Mouse (Mus musculus): ENCODE measurements at regions not wholly inside any gene's neighbourhood (a gene's known extent, or its start where the extent isn't known, plus 50 kb on each side); places are given as distances from the start of the nearest gene placed in this dataset.

- no peak overlapping the region for H3K27ac ChIP-seq
- H3K27me3 ChIP-seq = no peaks in the 10 kb centered on the region
- H3K9ac ChIP-seq = no peak overlapping the region
- H3K9me3 ChIP-seq (replicated peaks) = no peaks in the 10 kb centered on the region
- no peak overlapping the region for H3K4me2 ChIP-seq
- 2% methylated on average over 1 of the region's 1 CpGs for WGBS
- H3K36me3 ChIP-seq (ENCODE audit: poor library complexity, severe bottlenecking) = no peaks in the 10 kb centered on the region
- ATAC-seq = no peak
- H3K4me1 ChIP-seq = no peaks in the 10 kb centered on the region
- H3K4me3 ChIP-seq = no peak overlapping the region
These were observed 444.2 kb downstream of the Trim52 start for GRCm38 (mm10) chr14:106550150-106550549.

GRCm38 (mm10) chr14:106579281-106579680, 473.3 kb downstream of the Trim52 start:
- WGBS = 73% methylated on average over 2 of the region's 2 CpGs
- ATAC-seq = no peak
- no peak overlapping the region for H3K9ac ChIP-seq
- H3K4me1 ChIP-seq = no peaks in the 10 kb centered on the region
- no peaks in the 10 kb centered on the region for H3K36me3 ChIP-seq (ENCODE audit: poor library complexity, severe bottlenecking)
- H3K4me3 ChIP-seq = no peak overlapping the region
- no peak overlapping the region for H3K27ac ChIP-seq
- H3K27me3 ChIP-seq = no peaks in the 10 kb centered on the region
- H3K4me2 ChIP-seq = no peak overlapping the region
- H3K9me3 ChIP-seq (replicated peaks) = no peaks in the 10 kb centered on the region

- no peak overlapping the region for H3K27ac ChIP-seq
- no peak overlapping the region for H3K4me2 ChIP-seq
- no peaks in the 10 kb centered on the region for H3K27me3 ChIP-seq
- H3K9me3 ChIP-seq (replicated peaks) = no peaks in the 10 kb centered on the region
- no peak overlapping the region for H3K4me3 ChIP-seq
- WGBS = 72% methylated on average over 6 of the region's 6 CpGs
- H3K4me1 ChIP-seq = no peaks in the 10 kb centered on the region
- peak; percentile 70; the same call in 1 of the 2 replicates for ATAC-seq
- H3K36me3 ChIP-seq (ENCODE audit: poor library complexity, severe bottlenecking) = no peaks in the 10 kb centered on the region
- no peak overlapping the region for H3K9ac ChIP-seq
These were observed 475.9 kb downstream of the Trim52 start for GRCm38 (mm10) chr14:106581886-106582285.

- Histone ChIP-seq H3K27me3 (no peaks in the 10 kb centered on the region), H3K4me2 (no peak overlapping the region), H3K27ac (no peak overlapping the region), H3K4me3 (no peak overlapping the region), H3K4me1 (no peaks in the 10 kb centered on the region), H3K9me3 (replicated peaks) (no peaks in the 10 kb centered on the region), H3K9ac (no peak overlapping the region), H3K36me3 (ENCODE audit: poor library complexity, severe bottlenecking) (no peaks in the 10 kb centered on the region)
- ATAC-seq = no peak
- WGBS = 89% methylated on average over 9 of the region's 9 CpGs
These were observed 487.4 kb downstream of the Trim52 start for GRCm38 (mm10) chr14:106593352-106593751.

GRCm38 (mm10) chr14:106593980-106594379, 488.0 kb downstream of the Trim52 start:
- ATAC-seq = no peak
- 84% methylated on average over 3 of the region's 3 CpGs for WGBS
- Histone ChIP-seq H3K27me3 (no peaks in the 10 kb centered on the region), H3K4me1 (no peaks in the 10 kb centered on the region), H3K9me3 (replicated peaks) (no peaks in the 10 kb centered on the region), H3K4me3 (no peak overlapping the region), H3K27ac (no peak overlapping the region), H3K4me2 (no peak overlapping the region), H3K9ac (no peak overlapping the region), H3K36me3 (ENCODE audit: poor library complexity, severe bottlenecking) (no peaks in the 10 kb centered on the region)

- Histone ChIP-seq H3K4me2 (no peak overlapping the region), H3K4me3 (no peak overlapping the region), H3K27ac (no peak overlapping the region), H3K36me3 (ENCODE audit: poor library complexity, severe bottlenecking) (no peaks in the 10 kb centered on the region), H3K9me3 (replicated peaks) (no peaks in the 10 kb centered on the region), H3K9ac (no peak overlapping the region), H3K4me1 (peaks cover 12% of the 10 kb centered on the region), H3K27me3 (no peaks in the 10 kb centered on the region)
- ATAC-seq = peak; percentile 65; the same call in 1 of the 2 replicates
- WGBS = 20% methylated on average over 3 of the region's 3 CpGs
These were observed 501.0 kb downstream of the Trim52 start for GRCm38 (mm10) chr14:106607041-106607440.

GRCm38 (mm10) chr14:106608341-106608927, 502.4 kb downstream of the Trim52 start:
- H3K4me1 ChIP-seq = peaks cover 12% of the 10 kb centered on the region
- H3K36me3 ChIP-seq (ENCODE audit: poor library complexity, severe bottlenecking) = no peaks in the 10 kb centered on the region
- H3K9me3 ChIP-seq (replicated peaks) = no peaks in the 10 kb centered on the region
- no peak overlapping the region for H3K9ac ChIP-seq
- WGBS = 8% methylated on average over 7 of the region's 7 CpGs
- H3K4me3 ChIP-seq = no peak overlapping the region
- peak overlapping the region; percentile 40 for H3K4me2 ChIP-seq
- ATAC-seq = no peak
- H3K27ac ChIP-seq = 0 out of 2 replicates have a peak overlapping the region, but pooled peaks have one; percentile 5
- no peaks in the 10 kb centered on the region for H3K27me3 ChIP-seq
